Mouse (Mus musculus): ENCODE measurements around the gene Col7a1.

- TF ChIP-seq CTCF (IDR thresholded peaks at IDR 0.05; ENCODE audit: low read depth, low read length) (no peak), POLR2A (IDR thresholded peaks at IDR 0.05; ENCODE audit: borderline replicate concordance, low read depth, low read length) (no peak)
Observed at GRCm38 (mm10) chr9:108990462-108990820, 37.1 kb downstream of the Col7a1 start.
